Mouse (Mus musculus): ENCODE data around the gene Sytl3. TPM values are rescaled to one million over a fixed set of nuclear protein-coding genes. Genes with fewer than 3 reads are reported as not detected.

The Sytl3 gene
- polyA plus RNA-seq, 1 experiment from 2014 or later: not detected

DNA sequence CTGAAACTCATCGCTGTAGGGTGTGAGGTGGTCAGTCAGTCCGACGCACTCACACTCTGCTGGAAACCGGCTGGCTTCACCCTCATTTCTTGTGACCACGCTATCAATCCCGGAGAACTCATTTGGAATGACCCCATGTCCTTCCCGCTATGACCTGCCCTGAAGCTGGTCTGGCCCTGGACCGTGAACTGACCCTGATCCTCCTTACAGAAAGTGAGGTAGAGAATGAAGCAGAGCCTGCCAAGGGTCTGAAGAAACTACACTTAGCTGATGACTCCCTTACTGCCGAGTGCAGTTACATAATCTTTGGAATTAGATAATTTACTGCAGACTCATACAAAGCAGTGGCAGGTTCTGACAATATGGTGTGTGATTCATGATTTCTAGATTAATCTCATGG lies 96.3 kb downstream of the Sytl3 start:
- H3K4me2 ChIP-seq (replicated peaks): no peak overlapping the region
- peaks cover 27% of the 10 kb centered on the region for H3K27me3 ChIP-seq
- H3K27ac ChIP-seq (replicated peaks): no peak overlapping the region
- ATAC-seq (ENCODE audit: low FRiP score, low read depth): no peak
- H3K36me3 ChIP-seq: no peaks in the 10 kb centered on the region
- no peak overlapping the region for H3K4me3 ChIP-seq
- no peaks in the 10 kb centered on the region for H3K9me3 ChIP-seq
- peaks cover 19% of the 10 kb centered on the region for H3K4me1 ChIP-seq
- no peak overlapping the region for H3K9ac ChIP-seq (replicated peaks)
- WGBS: 94% methylated on average over 9 of the region's 9 CpGs

DNA sequence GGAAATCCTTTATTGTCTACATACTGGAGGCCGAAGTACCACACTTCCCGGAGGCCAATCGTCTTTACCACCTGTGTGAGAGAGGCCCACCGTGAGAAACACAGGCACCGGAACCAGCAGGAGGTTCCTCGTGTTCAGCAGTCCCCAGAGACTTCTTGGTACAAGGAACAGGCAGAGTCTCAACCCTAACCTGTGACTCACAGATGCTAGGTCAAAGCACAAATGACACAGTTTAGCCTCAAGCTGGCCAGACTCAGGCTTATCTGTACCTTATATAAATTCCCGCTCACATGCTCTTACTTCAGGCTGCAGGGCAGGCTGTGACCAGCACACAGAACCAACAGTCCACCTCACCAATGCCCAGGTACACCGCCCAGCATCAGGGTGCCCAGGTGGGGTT lies 97.0 kb downstream of the Sytl3 start:
- Histone ChIP-seq H3K4me2 (replicated peaks) (no peak overlapping the region), H3K27me3 (peaks cover 25% of the 10 kb centered on the region), H3K27ac (replicated peaks) (no peak overlapping the region), H3K4me1 (peaks cover 20% of the 10 kb centered on the region), H3K36me3 (no peaks in the 10 kb centered on the region), H3K9ac (replicated peaks) (no peak overlapping the region), H3K9me3 (no peaks in the 10 kb centered on the region), H3K4me3 (no peak overlapping the region)
- ATAC-seq (ENCODE audit: low FRiP score, low read depth): no peak
- whole genome bisulfite sequencing: 88% methylated on average over 8 of the region's 8 CpGs

DNA sequence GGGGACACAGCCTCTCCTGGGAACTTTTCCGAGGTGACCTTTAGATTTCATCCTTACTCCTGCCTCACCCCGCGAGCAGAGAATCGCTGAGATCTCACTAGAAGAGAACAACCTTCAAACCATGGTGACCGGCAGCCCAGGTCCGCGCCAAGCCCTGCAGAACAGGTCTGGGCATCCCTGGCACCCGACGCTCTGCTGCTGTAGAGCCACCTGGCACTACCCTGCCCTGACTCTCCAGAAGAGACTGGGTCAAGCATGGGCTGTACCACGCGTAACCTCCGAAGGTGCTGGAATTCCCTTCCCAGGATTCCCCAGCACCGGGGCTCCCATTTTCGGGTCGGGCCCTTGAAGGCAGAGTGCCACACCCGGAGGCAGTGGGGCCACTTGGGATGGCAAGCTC lies 99.0 kb downstream of the Sytl3 start:
- 95% methylated on average over 16 of the region's 16 CpGs for WGBS

DNA sequence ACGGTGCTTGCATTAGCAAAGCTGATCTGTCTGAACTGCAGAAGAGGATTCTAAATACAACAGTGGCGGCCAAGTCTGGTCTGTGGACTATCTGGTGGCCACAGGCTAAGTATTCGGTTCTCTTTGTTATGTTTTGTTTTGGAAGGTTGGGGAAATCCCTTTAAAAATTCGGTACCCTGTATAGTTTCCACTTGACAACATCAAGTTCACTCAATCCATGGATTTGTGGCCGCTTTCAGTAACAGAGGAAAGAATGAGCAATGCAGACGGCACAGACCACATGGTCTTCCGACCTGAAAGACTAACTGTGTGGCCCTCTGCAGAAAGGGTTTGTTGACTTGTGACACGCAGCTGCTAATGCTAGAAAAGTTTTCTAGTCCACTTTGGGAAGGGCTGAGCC lies 100.0 kb downstream of the Sytl3 start:
- no peaks in the 10 kb centered on the region for H3K9me3 ChIP-seq
- peaks cover 29% of the 10 kb centered on the region for H3K4me1 ChIP-seq
- no peak overlapping the region for H3K9ac ChIP-seq (replicated peaks)
- no peak overlapping the region for H3K4me2 ChIP-seq (replicated peaks)
- no peaks in the 10 kb centered on the region for H3K36me3 ChIP-seq
- WGBS: 52% methylated on average over 8 of the region's 8 CpGs
- no peak for ATAC-seq (ENCODE audit: low FRiP score, low read depth)
- H3K27ac ChIP-seq (replicated peaks): no peak overlapping the region
- H3K27me3 ChIP-seq: peaks cover 33% of the 10 kb centered on the region
- no peak overlapping the region for H3K4me3 ChIP-seq

More for the DNA sequence above, 99.0 kb downstream of the Sytl3 start:
- no peaks in the 10 kb centered on the region for H3K36me3 ChIP-seq
- no peak overlapping the region for H3K27ac ChIP-seq (replicated peaks)
- no peak overlapping the region for H3K4me2 ChIP-seq (replicated peaks)
- peaks cover 19% of the 10 kb centered on the region for H3K4me1 ChIP-seq
- H3K27me3 ChIP-seq: peaks cover 33% of the 10 kb centered on the region
- no peaks in the 10 kb centered on the region for H3K9me3 ChIP-seq
- ATAC-seq (ENCODE audit: low FRiP score, low read depth): no peak
- no peak overlapping the region for H3K9ac ChIP-seq (replicated peaks)
- H3K4me3 ChIP-seq: no peak overlapping the region

DNA sequence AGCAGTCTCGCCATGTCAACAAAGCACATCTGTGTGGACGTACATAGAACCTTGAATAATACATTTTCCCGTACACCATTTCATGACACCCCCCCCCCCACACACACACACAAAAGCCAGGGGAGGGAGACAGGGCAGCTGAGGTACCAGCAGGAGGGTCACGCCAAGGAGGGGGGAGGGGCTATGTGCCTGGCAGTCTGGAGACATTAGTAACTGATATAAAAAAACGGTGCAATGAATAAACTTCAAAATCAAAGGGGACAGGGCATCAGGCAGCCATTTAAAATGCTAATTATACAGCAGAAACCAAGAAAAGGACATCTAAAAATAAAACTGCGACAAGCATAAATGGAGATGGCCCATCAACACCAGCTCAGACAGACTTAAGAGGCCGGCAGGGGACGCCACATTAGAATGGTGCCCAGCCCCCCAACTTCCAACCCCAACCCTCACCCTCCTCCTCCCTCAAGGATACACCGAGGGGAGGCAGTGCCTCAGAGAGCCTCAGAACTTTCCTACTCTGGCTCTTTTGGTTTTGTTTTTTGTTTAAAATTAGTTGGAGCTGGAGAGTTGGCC lies 100.9 kb downstream of the Sytl3 start:
- WGBS: 38% methylated on average over 9 of the region's 9 CpGs
- Histone ChIP-seq H3K9me3 (no peaks in the 10 kb centered on the region), H3K4me1 (peaks cover 38% of the 10 kb centered on the region), H3K4me2 (replicated peaks) (no peak overlapping the region), H3K27me3 (peaks cover 33% of the 10 kb centered on the region), H3K36me3 (no peaks in the 10 kb centered on the region), H3K4me3 (no peak overlapping the region), H3K9ac (replicated peaks) (no peak overlapping the region), H3K27ac (replicated peaks) (0 out of 2 replicates have a peak overlapping the region, but pooled peaks have one; percentile 11)
- ATAC-seq (ENCODE audit: low FRiP score, low read depth): no peak

DNA sequence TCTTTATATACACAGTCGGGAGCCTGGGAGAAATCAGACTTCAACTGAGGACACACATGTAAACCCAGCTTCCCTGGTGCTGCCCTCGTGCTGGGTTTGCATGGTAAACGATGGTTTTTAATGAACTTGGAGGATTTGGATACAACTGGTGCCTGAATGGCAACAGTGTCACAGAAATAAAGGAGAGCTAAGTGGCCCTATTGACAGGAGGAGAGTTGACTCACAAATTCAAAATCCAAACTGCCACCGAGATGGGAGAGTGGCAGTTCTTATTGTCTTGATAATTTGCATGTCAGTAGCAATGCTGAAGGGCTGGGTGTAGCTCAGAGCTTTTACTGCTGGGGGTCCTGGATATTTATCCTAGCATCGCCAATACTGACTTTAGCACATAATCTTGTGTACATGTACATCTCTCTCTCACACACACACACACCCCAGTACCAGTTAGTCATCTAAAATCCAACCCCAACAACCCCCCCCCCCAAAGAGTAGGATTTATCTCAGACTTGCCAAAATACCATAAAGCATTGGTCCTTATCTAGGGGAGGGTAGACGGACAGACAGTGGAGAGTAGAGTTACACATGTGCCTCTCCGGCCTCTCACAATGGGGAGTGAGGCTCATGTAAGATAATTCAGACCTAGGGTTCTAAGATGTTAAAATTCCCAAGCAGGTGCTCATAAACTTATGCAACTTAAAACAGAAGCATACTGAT lies 104.8 kb downstream of the Sytl3 start:
- no peak overlapping the region for H3K4me3 ChIP-seq
- peak overlapping the region; percentile 46; the same call in 1 of the 2 replicates for H3K27ac ChIP-seq (replicated peaks)
- peaks cover 49% of the 10 kb centered on the region for H3K4me1 ChIP-seq
- H3K36me3 ChIP-seq: no peaks in the 10 kb centered on the region
- WGBS: 19% methylated on average over 7 of the region's 7 CpGs
- ATAC-seq (ENCODE audit: low FRiP score, low read depth): peak; percentile 76
- H3K9ac ChIP-seq (replicated peaks): no peak overlapping the region
- H3K9me3 ChIP-seq: no peaks in the 10 kb centered on the region
- peak overlapping the region; percentile 19; the same call in 1 of the 2 replicates for H3K4me2 ChIP-seq (replicated peaks)
- H3K27me3 ChIP-seq: peaks cover 12% of the 10 kb centered on the region; the same call in 1 of the 2 replicates

DNA sequence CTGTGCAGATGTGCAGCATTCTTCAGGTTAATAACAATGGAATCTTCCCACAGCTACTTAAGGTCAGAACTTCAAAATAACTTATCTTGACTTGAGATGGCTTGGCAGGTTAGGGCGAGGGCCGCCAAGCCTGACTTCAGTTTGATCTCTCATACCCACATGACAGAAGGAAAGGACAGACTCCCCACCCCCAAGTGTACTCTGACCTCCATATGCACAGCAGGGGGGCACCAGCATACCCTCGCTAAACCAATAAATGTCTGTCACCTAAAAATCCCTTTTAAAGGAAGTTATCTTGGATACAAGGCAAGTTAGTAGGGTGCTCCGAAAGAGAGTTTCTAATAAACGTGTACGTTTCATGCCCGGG lies 105.3 kb downstream of the Sytl3 start:
- ATAC-seq (ENCODE audit: low FRiP score, low read depth): no peak
- Histone ChIP-seq H3K27ac (replicated peaks) (peak overlapping the region; percentile 46; the same call in 1 of the 2 replicates), H3K36me3 (no peaks in the 10 kb centered on the region), H3K9ac (replicated peaks) (no peak overlapping the region), H3K4me2 (replicated peaks) (peak overlapping the region; percentile 19; the same call in 1 of the 2 replicates), H3K4me1 (peaks cover 46% of the 10 kb centered on the region), H3K27me3 (peaks cover 12% of the 10 kb centered on the region; the same call in 1 of the 2 replicates), H3K4me3 (no peak overlapping the region), H3K9me3 (no peaks in the 10 kb centered on the region)
- WGBS: 66% methylated on average over 7 of the region's 7 CpGs

DNA sequence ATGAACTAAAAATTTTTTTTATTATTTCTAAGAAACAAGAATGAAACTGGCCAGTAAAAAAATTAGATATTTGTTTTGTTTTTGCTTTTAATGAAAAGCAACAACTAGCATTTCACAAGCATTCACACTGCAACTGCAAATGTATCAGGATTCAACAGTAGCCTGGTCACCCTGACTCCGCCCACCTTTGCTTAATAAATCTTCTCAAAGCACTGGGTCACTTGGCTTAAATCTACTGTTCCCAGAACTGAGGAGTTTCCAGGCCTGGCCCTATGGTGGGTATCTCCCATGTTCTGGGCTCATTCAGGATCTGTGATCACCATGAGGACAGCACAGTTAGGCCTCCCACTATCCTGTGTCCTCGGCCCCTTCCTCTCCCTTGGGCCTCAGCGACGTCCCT lies 105.8 kb downstream of the Sytl3 start:
- no peaks in the 10 kb centered on the region for H3K36me3 ChIP-seq
- H3K9me3 ChIP-seq: no peaks in the 10 kb centered on the region
- peaks cover 41% of the 10 kb centered on the region for H3K4me1 ChIP-seq
- 71% methylated on average over 4 of the region's 4 CpGs for WGBS
- peaks cover 12% of the 10 kb centered on the region; the same call in 1 of the 2 replicates for H3K27me3 ChIP-seq
- H3K9ac ChIP-seq (replicated peaks): no peak overlapping the region
- ATAC-seq (ENCODE audit: low FRiP score, low read depth): no peak
- no peak overlapping the region for H3K4me3 ChIP-seq
- H3K4me2 ChIP-seq (replicated peaks): no peak overlapping the region
- no peak overlapping the region for H3K27ac ChIP-seq (replicated peaks)

DNA sequence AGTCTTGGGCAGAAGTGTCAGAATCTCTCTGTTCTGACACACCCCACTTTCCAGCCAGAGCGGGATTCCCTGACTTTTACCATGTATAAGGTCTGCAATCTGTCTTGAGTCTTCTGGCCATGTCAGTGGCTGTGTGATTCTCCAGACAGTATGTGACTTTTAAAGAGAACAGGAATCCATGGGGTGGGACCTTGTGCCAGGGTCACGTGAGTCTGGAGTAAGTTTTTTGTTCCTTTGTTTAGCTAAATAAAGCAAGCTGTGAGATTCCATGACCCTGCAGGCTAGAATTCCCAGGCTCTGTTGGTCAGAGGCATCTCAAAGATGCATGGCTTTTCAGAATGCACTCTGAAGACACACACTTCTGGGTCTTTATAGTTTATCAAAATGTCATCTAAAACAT lies 107.0 kb downstream of the Sytl3 start:
- Histone ChIP-seq H3K9ac (replicated peaks) (no peak overlapping the region), H3K36me3 (no peaks in the 10 kb centered on the region), H3K27ac (replicated peaks) (no peak overlapping the region), H3K4me1 (peaks cover 36% of the 10 kb centered on the region), H3K4me3 (no peak overlapping the region), H3K27me3 (peaks cover 12% of the 10 kb centered on the region; the same call in 1 of the 2 replicates), H3K9me3 (no peaks in the 10 kb centered on the region), H3K4me2 (replicated peaks) (no peak overlapping the region)
- WGBS: 22% methylated on average over 2 of the region's 2 CpGs
- ATAC-seq (ENCODE audit: low FRiP score, low read depth): no peak

DNA sequence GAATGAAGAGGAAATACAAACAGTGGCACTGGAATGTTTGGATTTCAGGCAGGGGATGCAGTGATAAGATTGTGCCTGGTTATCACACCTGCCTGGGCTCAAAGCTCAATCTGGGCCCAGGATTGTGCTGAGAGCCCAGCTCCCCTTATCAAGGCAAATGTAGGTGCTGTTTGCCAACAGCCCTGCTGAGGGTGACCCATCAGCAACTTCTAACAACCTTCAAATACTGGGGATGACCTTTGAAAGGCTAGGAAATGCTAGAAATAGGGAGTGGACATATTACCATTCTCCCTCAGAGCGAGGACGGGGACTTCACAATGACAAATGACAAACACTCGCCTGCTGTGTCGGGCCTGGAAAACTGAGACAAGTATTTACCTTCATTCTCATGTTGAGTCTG lies 107.9 kb downstream of the Sytl3 start:
- Histone ChIP-seq H3K9ac (replicated peaks) (no peak overlapping the region), H3K4me3 (no peak overlapping the region), H3K9me3 (no peaks in the 10 kb centered on the region), H3K4me2 (replicated peaks) (no peak overlapping the region), H3K4me1 (peaks cover 36% of the 10 kb centered on the region), H3K27me3 (peaks cover 8% of the 10 kb centered on the region; the same call in 1 of the 2 replicates), H3K27ac (replicated peaks) (no peak overlapping the region), H3K36me3 (no peaks in the 10 kb centered on the region)
- ATAC-seq (ENCODE audit: low FRiP score, low read depth): no peak
- WGBS: 94% methylated on average over 4 of the region's 4 CpGs

DNA sequence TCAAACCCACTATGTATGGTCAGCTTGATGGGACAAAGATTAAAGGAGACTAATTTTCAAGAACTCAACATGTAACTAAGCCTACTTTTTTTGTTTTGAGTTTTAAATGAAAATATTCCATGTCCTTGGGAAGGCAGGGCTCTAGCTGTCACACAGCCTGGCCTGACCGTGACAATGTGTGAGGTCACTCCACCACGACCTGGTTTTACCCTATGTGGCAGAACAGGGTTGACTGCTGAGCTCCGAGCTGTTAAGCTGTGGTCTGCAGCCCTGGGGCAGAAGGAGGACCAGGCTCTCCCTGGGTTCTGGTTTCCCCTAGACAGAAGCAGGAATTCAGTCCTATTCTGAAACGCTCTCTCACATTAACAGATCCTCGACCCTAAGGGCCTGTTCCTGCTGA lies 108.9 kb downstream of the Sytl3 start:
- no peaks in the 10 kb centered on the region for H3K36me3 ChIP-seq
- H3K27ac ChIP-seq (replicated peaks): no peak overlapping the region
- H3K27me3 ChIP-seq: peaks cover 4% of the 10 kb centered on the region; the same call in 1 of the 2 replicates
- no peak overlapping the region for H3K4me2 ChIP-seq (replicated peaks)
- WGBS: 71% methylated on average over 5 of the region's 5 CpGs
- no peak overlapping the region for H3K9ac ChIP-seq (replicated peaks)
- no peaks in the 10 kb centered on the region for H3K9me3 ChIP-seq
- peaks cover 32% of the 10 kb centered on the region for H3K4me1 ChIP-seq
- no peak for ATAC-seq (ENCODE audit: low FRiP score, low read depth)
- no peak overlapping the region for H3K4me3 ChIP-seq

DNA sequence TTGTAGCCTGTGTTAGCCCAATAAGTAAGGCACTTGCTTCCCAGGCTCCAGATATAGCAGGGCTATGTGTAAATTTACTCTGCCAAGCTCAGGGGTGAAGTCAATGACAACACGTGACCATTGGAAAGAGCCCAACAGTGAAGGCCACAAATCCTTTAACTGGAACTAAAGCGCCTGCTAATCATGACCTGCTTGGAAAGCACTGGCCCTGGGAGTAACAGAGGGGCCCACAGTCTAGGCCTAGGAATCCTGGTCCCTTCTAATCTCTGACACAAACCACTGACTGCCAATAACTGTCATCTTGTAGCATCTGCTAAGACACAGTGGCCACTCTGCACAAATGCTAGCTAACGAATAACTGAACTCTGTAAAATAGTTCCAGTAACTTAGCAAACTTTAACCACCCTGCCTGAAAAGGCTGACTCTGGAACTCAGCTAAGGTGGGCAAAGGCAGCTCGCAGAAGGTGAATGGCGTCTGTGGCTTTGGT lies 109.5 kb downstream of the Sytl3 start:
- WGBS: 84% methylated on average over 5 of the region's 5 CpGs
- ATAC-seq (ENCODE audit: low FRiP score, low read depth): no peak
- H3K4me1 ChIP-seq: peaks cover 26% of the 10 kb centered on the region

More for the DNA sequence above, 109.5 kb downstream of the Sytl3 start:
- no peak overlapping the region for H3K27ac ChIP-seq (replicated peaks)
- no peak overlapping the region for H3K4me2 ChIP-seq (replicated peaks)
- peaks cover 4% of the 10 kb centered on the region; the same call in 1 of the 2 replicates for H3K27me3 ChIP-seq
- no peaks in the 10 kb centered on the region for H3K36me3 ChIP-seq
- no peak overlapping the region for H3K9ac ChIP-seq (replicated peaks)
- H3K4me3 ChIP-seq: no peak overlapping the region
- no peaks in the 10 kb centered on the region for H3K9me3 ChIP-seq

Measured in midbrain, embryonic 12.5 days (tissue).